Mouse (Mus musculus) heart, embryonic 15.5 days (tissue): ENCODE measurements at regions not wholly inside any gene's neighbourhood (a gene's known extent, or its start where the extent isn't known, plus 50 kb on each side); places are given as distances from the start of the nearest gene placed in this dataset.

Experiments used
- ATAC-seq: fragments of 200-750 bp; cut with Nextera tagmentation; replicated peaks from 2 replicates; pipeline ENCODE4 v1.8.0; 2017; ENCODE audit warnings: low read depth, moderate TSS enrichment; ENCODE audit not compliant: insufficient number of reproducible peaks, insufficient read depth, low FRiP score
- H3K27ac ChIP-seq: fragments of 300-500 bp; sonication (generic); 2 replicates; pipeline ENCODE4 v1.5.1; 2015; ENCODE audit warnings: mild to moderate bottlenecking, inconsistent platforms
- H3K27me3 ChIP-seq: fragments of 300-500 bp; sonication (generic); 2 replicates; pipeline ENCODE4 v1.6.1; 2015; ENCODE audit warnings: inconsistent platforms
- H3K36me3 ChIP-seq: fragments of 300-500 bp; sonication (generic); 2 replicates; pipeline ENCODE4 v1.6.1; 2015; ENCODE audit warnings: mild to moderate bottlenecking, inconsistent platforms
- H3K4me1 ChIP-seq: fragments of 300-500 bp; sonication (generic); replicated peaks from 2 replicates; pipeline ENCODE4 v1.6.1; 2015; ENCODE audit warnings: inconsistent platforms
- H3K4me2 ChIP-seq: fragments of 300-500 bp; sonication (generic); 2 replicates; pipeline ENCODE4 v1.6.1; 2015; ENCODE audit warnings: inconsistent platforms, mild to moderate bottlenecking, moderate library complexity
- H3K4me3 ChIP-seq: fragments of 300-500 bp; sonication (generic); 2 replicates; pipeline ENCODE4 v1.5.1; 2015; ENCODE audit warnings: mild to moderate bottlenecking, inconsistent platforms
- H3K9ac ChIP-seq: fragments of 300-500 bp; sonication (generic); 2 replicates; pipeline ENCODE4 v1.6.1; 2015; ENCODE audit warnings: mild to moderate bottlenecking, inconsistent platforms
- H3K9me3 ChIP-seq: fragments of 300-500 bp; sonication (generic); replicated peaks from 2 replicates; pipeline ENCODE4 v1.6.1; 2016; ENCODE audit warnings: inconsistent platforms
- WGBS: fragments of 180-500 bp; shearing (Covaris S2); methylation state at CpG from one replicate; pipeline ENCODE4 v1.1.7; 2015; ENCODE audit warnings: mixed read lengths; 5-methylcytosine and 5-hydroxymethylcytosine counted together

GRCm38 (mm10) chr2:167847281-167848077, 84.4 kb upstream of the Ptpn1 start:
- Histone ChIP-seq H3K9me3 (no peaks in the 10 kb centered on the region), H3K9ac (no peak overlapping the region), H3K4me2 (no peak overlapping the region), H3K4me1 (peaks cover 79% of the 10 kb centered on the region), H3K4me3 (no peak overlapping the region), H3K27ac (peak overlapping the region; percentile 55), H3K36me3 (no peaks in the 10 kb centered on the region), H3K27me3 (no peaks in the 10 kb centered on the region)
- ATAC-seq: no peak
- 67% methylated on average over 12 of the region's 12 CpGs for WGBS

- 66% methylated on average over 5 of the region's 5 CpGs for WGBS
These were observed 86.5 kb upstream of the Ptpn1 start for GRCm38 (mm10) chr2:167845370-167845769.

GRCm38 (mm10) chr2:167844556-167844955, 87.3 kb upstream of the Ptpn1 start:
- no peak overlapping the region for H3K4me2 ChIP-seq
- WGBS: 41% methylated on average over 7 of the region's 7 CpGs
- H3K27ac ChIP-seq: peak overlapping the region; percentile 54
- ATAC-seq: 0 out of 2 replicates have a peak, but pooled peaks have one; percentile 23
- no peak overlapping the region for H3K9ac ChIP-seq
- H3K36me3 ChIP-seq: no peaks in the 10 kb centered on the region
- no peaks in the 10 kb centered on the region for H3K27me3 ChIP-seq
- no peak overlapping the region for H3K4me3 ChIP-seq
- H3K9me3 ChIP-seq: no peaks in the 10 kb centered on the region
- peaks cover 69% of the 10 kb centered on the region for H3K4me1 ChIP-seq

More at GRCm38 (mm10) chr2:167845370-167845769, 86.5 kb upstream of the Ptpn1 start:
- Histone ChIP-seq H3K27me3 (no peaks in the 10 kb centered on the region), H3K9ac (no peak overlapping the region), H3K4me1 (peaks cover 72% of the 10 kb centered on the region), H3K9me3 (no peaks in the 10 kb centered on the region), H3K4me3 (no peak overlapping the region), H3K27ac (no peak overlapping the region), H3K4me2 (no peak overlapping the region), H3K36me3 (no peaks in the 10 kb centered on the region)
- ATAC-seq: no peak

GRCm38 (mm10) chr2:167843921-167844320, 87.9 kb upstream of the Ptpn1 start:
- 62% methylated on average over 5 of the region's 5 CpGs for WGBS
- peaks cover 63% of the 10 kb centered on the region for H3K4me1 ChIP-seq

GRCm38 (mm10) chr2:167842993-167843392, 88.9 kb upstream of the Ptpn1 start:
- Histone ChIP-seq H3K4me2 (no peak overlapping the region), H3K9ac (no peak overlapping the region), H3K36me3 (no peaks in the 10 kb centered on the region), H3K27ac (no peak overlapping the region), H3K9me3 (no peaks in the 10 kb centered on the region), H3K27me3 (no peaks in the 10 kb centered on the region), H3K4me1 (peaks cover 55% of the 10 kb centered on the region), H3K4me3 (no peak overlapping the region)
- WGBS: 81% methylated on average over 2 of the region's 2 CpGs
- ATAC-seq: no peak

More at GRCm38 (mm10) chr2:167843921-167844320, 87.9 kb upstream of the Ptpn1 start:
- Histone ChIP-seq H3K4me3 (no peak overlapping the region), H3K4me2 (no peak overlapping the region), H3K27me3 (no peaks in the 10 kb centered on the region), H3K36me3 (no peaks in the 10 kb centered on the region), H3K9ac (no peak overlapping the region), H3K27ac (no peak overlapping the region), H3K9me3 (no peaks in the 10 kb centered on the region)
- ATAC-seq: no peak

GRCm38 (mm10) chr2:167842473-167842872, 89.4 kb upstream of the Ptpn1 start:
- H3K9me3 ChIP-seq: no peaks in the 10 kb centered on the region
- no peak overlapping the region for H3K27ac ChIP-seq
- H3K4me3 ChIP-seq: no peak overlapping the region
- H3K9ac ChIP-seq: no peak overlapping the region
- no peaks in the 10 kb centered on the region for H3K27me3 ChIP-seq
- no peak overlapping the region for H3K4me2 ChIP-seq
- WGBS: 87% methylated on average over 1 of the region's 1 CpGs
- peaks cover 58% of the 10 kb centered on the region for H3K4me1 ChIP-seq
- H3K36me3 ChIP-seq: no peaks in the 10 kb centered on the region
- ATAC-seq: no peak

GRCm38 (mm10) chr2:167841339-167842240, 90.3 kb upstream of the Ptpn1 start:
- H3K9me3 ChIP-seq: no peaks in the 10 kb centered on the region
- no peak for ATAC-seq
- H3K27me3 ChIP-seq: no peaks in the 10 kb centered on the region
- 41% methylated on average over 22 of the region's 22 CpGs for WGBS
- peaks cover 58% of the 10 kb centered on the region for H3K4me1 ChIP-seq
- H3K4me2 ChIP-seq: no peak overlapping the region
- no peaks in the 10 kb centered on the region for H3K36me3 ChIP-seq
- no peak overlapping the region for H3K9ac ChIP-seq
- H3K27ac ChIP-seq: peak overlapping the region; percentile 33; the same call in 1 of the 2 replicates
- no peak overlapping the region for H3K4me3 ChIP-seq

- Histone ChIP-seq H3K36me3 (no peaks in the 10 kb centered on the region), H3K4me2 (no peak overlapping the region), H3K27me3 (no peaks in the 10 kb centered on the region), H3K9ac (no peak overlapping the region), H3K4me1 (peaks cover 60% of the 10 kb centered on the region), H3K9me3 (no peaks in the 10 kb centered on the region), H3K4me3 (no peak overlapping the region), H3K27ac (no peak overlapping the region)
- ATAC-seq: no peak
- 62% methylated on average over 9 of the region's 9 CpGs for WGBS
These were observed 91.5 kb upstream of the Ptpn1 start for GRCm38 (mm10) chr2:167840344-167840743.

GRCm38 (mm10) chr2:167839324-167839981, 92.4 kb upstream of the Ptpn1 start:
- H3K4me2 ChIP-seq: no peak overlapping the region
- no peak overlapping the region for H3K4me3 ChIP-seq
- H3K27ac ChIP-seq: no peak overlapping the region
- H3K4me1 ChIP-seq: peaks cover 60% of the 10 kb centered on the region
- no peak for ATAC-seq
- H3K9me3 ChIP-seq: no peaks in the 10 kb centered on the region
- H3K9ac ChIP-seq: no peak overlapping the region
- 57% methylated on average over 13 of the region's 13 CpGs for WGBS
- H3K27me3 ChIP-seq: no peaks in the 10 kb centered on the region
- H3K36me3 ChIP-seq: no peaks in the 10 kb centered on the region

- WGBS: 41% methylated on average over 4 of the region's 4 CpGs
- Histone ChIP-seq H3K4me2 (no peak overlapping the region), H3K4me1 (peaks cover 62% of the 10 kb centered on the region), H3K9me3 (no peaks in the 10 kb centered on the region), H3K36me3 (no peaks in the 10 kb centered on the region), H3K9ac (no peak overlapping the region), H3K27ac (no peak overlapping the region), H3K27me3 (no peaks in the 10 kb centered on the region), H3K4me3 (no peak overlapping the region)
- no peak for ATAC-seq
These were observed 94.3 kb upstream of the Ptpn1 start for GRCm38 (mm10) chr2:167837596-167837995.

GRCm38 (mm10) chr2:167836611-167837010, 95.2 kb upstream of the Ptpn1 start:
- H3K4me3 ChIP-seq: no peak overlapping the region
- no peaks in the 10 kb centered on the region for H3K27me3 ChIP-seq
- H3K36me3 ChIP-seq: no peaks in the 10 kb centered on the region
- WGBS: 29% methylated on average over 7 of the region's 7 CpGs
- no peak overlapping the region for H3K9ac ChIP-seq
- H3K27ac ChIP-seq: peak overlapping the region; percentile 36
- no peaks in the 10 kb centered on the region for H3K9me3 ChIP-seq
- peaks cover 52% of the 10 kb centered on the region for H3K4me1 ChIP-seq
- ATAC-seq: no peak
- H3K4me2 ChIP-seq: no peak overlapping the region
